Mouse (Mus musculus) kidney, postnatal 0 days (tissue): ENCODE results near the gene Tnfaip8l2. TPM values are rescaled to one million over a fixed set of nuclear protein-coding genes. Genes with fewer than 3 reads are reported as not detected.

Experiments
- ATAC-seq: fragments of 200-750 bp; cut with Nextera tagmentation; replicated peaks from 2 replicates; pipeline ENCODE4 v1.8.0; 2017; ENCODE audit warnings: low read depth, moderate number of reproducible peaks, moderate TSS enrichment, moderate library complexity; ENCODE audit not compliant: low FRiP score
- DNase-seq: peaks from one replicate; pipeline ENCODE4 v3.0.0-alpha.2; 2016; ENCODE audit warnings: low spot score
- H3K27ac ChIP-seq: fragments of 300-500 bp; sonication (generic); 2 replicates; pipeline ENCODE4 v1.5.1; 2014; ENCODE audit warnings: mild to moderate bottlenecking
- H3K27me3 ChIP-seq: fragments of 300-500 bp; sonication (generic); 2 replicates; pipeline ENCODE4 v1.6.1; 2014; ENCODE audit warnings: low read length, mixed read lengths; ENCODE audit not compliant: insufficient read depth
- H3K36me3 ChIP-seq: fragments of 300-500 bp; sonication (generic); 2 replicates; pipeline ENCODE4 v1.6.1; 2014; ENCODE audit warnings: low read length, mixed read lengths; ENCODE audit not compliant: insufficient read depth
- H3K4me1 ChIP-seq: fragments of 300-500 bp; sonication (generic); replicated peaks from 2 replicates; pipeline ENCODE4 v1.6.1; 2014; ENCODE audit warnings: antibody characterized with exemption, low read length, mixed read lengths; ENCODE audit not compliant: insufficient read depth
- H3K4me2 ChIP-seq: fragments of 300-500 bp; sonication (generic); 2 replicates; pipeline ENCODE4 v1.6.1; 2014; ENCODE audit warnings: mild to moderate bottlenecking, low read length, moderate library complexity, mixed read lengths
- H3K4me3 ChIP-seq: fragments of 300-500 bp; sonication (generic); replicated peaks from 2 replicates; pipeline ENCODE4 v1.5.1; 2014; ENCODE audit warnings: low read depth, low read length
- H3K9ac ChIP-seq: fragments of 300-500 bp; sonication (generic); 2 replicates; pipeline ENCODE4 v1.6.1; 2014; ENCODE audit warnings: low read depth, low read length
- H3K9me3 ChIP-seq: fragments of 300-500 bp; sonication (generic); replicated peaks from 2 replicates; pipeline ENCODE4 v1.6.1; 2016; ENCODE audit warnings: low read length, inconsistent platforms, mixed read lengths
- CTCF ChIP-seq: IDR thresholded peaks from 2 replicates; pipeline ENCODE4 v1.5.1; 2016; ENCODE audit warnings: antibody characterized with exemption, low read depth, mild to moderate bottlenecking, moderate library complexity
- WGBS: fragments of 180-500 bp; shearing (Covaris S2); extraction: QIAGEN DNeasy Blood & Tissue Kit; methylation state at CpG from one replicate; pipeline ENCODE4 v1.1.7; 2014; 5-methylcytosine and 5-hydroxymethylcytosine counted together
- polyA plus RNA-seq: library from polyadenylated mRNA; unstranded; fragments of >200 nt; fragmentation: Nextera tagmentation; extraction: Ambion mirVana; gene quantifications from 2 replicates; pipeline ENCODE4 v1.2.1, GENCODE M21; 2015

Gene Tnfaip8l2
- polyA plus RNA-seq = 2.8 and 3.6 TPM in 2 replicates

- Histone ChIP-seq H3K27me3 (no peaks in the 10 kb centered on the region), H3K27ac (no peak within 1 kb of the TSS), H3K36me3 (peaks cover 7% of the 10 kb centered on the region), H3K9me3 (no peaks in the 10 kb centered on the region), H3K4me1 (no peaks in the 10 kb centered on the region), H3K4me3 (no peak within 1 kb of the TSS), H3K9ac (no peak within 1 kb of the TSS), H3K4me2 (no peak within 1 kb of the TSS)
- 86% methylated on average over 10 of the region's 10 CpGs for WGBS
- DNase-seq = no peak
- ATAC-seq = no peak
- no peak for TF ChIP-seq CTCF
These were observed at the start of gene Tnfaip8l2 for GRCm38 (mm10) chr3:95141952-95142616. Tnfaip8l2 (minus strand) TSS chr3:95142360.

GRCm38 (mm10) chr3:95186888-95187287 lies 44.7 kb upstream of the Tnfaip8l2 start:
- 90% methylated on average over 6 of the region's 6 CpGs for WGBS
- no peak overlapping the region for H3K4me2 ChIP-seq
- peaks cover 49% of the 10 kb centered on the region for H3K36me3 ChIP-seq
- H3K4me3 ChIP-seq = no peak overlapping the region
- no peaks in the 10 kb centered on the region for H3K27me3 ChIP-seq
- no peak for TF ChIP-seq CTCF
- no peak for DNase-seq
- no peaks in the 10 kb centered on the region for H3K4me1 ChIP-seq
- no peak overlapping the region for H3K9ac ChIP-seq
- no peak for ATAC-seq
- H3K27ac ChIP-seq = no peak overlapping the region
- no peaks in the 10 kb centered on the region for H3K9me3 ChIP-seq

GRCm38 (mm10) chr3:95186100-95186499 lies 43.9 kb upstream of the Tnfaip8l2 start:
- H3K9ac ChIP-seq = no peak overlapping the region
- H3K4me1 ChIP-seq = no peaks in the 10 kb centered on the region
- H3K9me3 ChIP-seq = no peaks in the 10 kb centered on the region
- H3K27ac ChIP-seq = no peak overlapping the region
- no peaks in the 10 kb centered on the region for H3K27me3 ChIP-seq
- ATAC-seq (no peak), DNase-seq (no peak)
- 87% methylated on average over 2 of the region's 2 CpGs for WGBS
- no peak for TF ChIP-seq CTCF
- peaks cover 49% of the 10 kb centered on the region for H3K36me3 ChIP-seq
- H3K4me3 ChIP-seq = no peak overlapping the region
- no peak overlapping the region for H3K4me2 ChIP-seq

GRCm38 (mm10) chr3:95184796-95185577 lies 42.8 kb upstream of the Tnfaip8l2 start:
- H3K4me2 ChIP-seq = no peak overlapping the region
- peaks cover 46% of the 10 kb centered on the region for H3K36me3 ChIP-seq
- H3K27me3 ChIP-seq = no peaks in the 10 kb centered on the region
- no peaks in the 10 kb centered on the region for H3K9me3 ChIP-seq
- TF ChIP-seq CTCF = no peak
- 93% methylated on average over 9 of the region's 9 CpGs for WGBS
- DNase-seq (no peak), ATAC-seq (no peak)
- H3K4me3 ChIP-seq = no peak overlapping the region
- no peaks in the 10 kb centered on the region for H3K4me1 ChIP-seq
- no peak overlapping the region for H3K27ac ChIP-seq
- H3K9ac ChIP-seq = no peak overlapping the region

DNA sequence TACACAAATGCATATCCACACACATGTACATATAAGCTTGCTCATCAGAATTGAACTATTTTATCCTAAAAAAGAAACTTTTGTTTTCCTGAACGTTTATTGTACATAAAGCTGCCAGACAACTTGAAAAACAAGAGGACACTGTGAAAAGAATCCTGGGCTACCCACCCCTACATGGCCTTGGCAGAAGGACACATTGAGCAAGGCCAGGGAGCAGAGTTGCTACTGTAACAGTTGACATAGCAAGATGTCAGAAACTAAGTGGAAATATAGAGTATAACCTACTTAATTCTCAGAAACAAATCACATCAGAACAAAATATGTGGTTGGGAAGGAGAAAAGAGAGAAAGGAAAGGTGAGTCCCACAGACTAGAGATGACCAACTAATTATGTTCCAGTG lies 39.7 kb upstream of the Tnfaip8l2 start:
- H3K27me3 ChIP-seq = no peaks in the 10 kb centered on the region
- TF ChIP-seq CTCF = no peak
- peaks cover 17% of the 10 kb centered on the region for H3K36me3 ChIP-seq
- ATAC-seq = no peak
- H3K9ac ChIP-seq = no peak overlapping the region
- no peak overlapping the region for H3K27ac ChIP-seq
- 63% methylated on average over 1 of the region's 1 CpGs for WGBS
- H3K4me2 ChIP-seq = no peak overlapping the region
- no peak for DNase-seq
- no peak overlapping the region for H3K4me3 ChIP-seq
- no peaks in the 10 kb centered on the region for H3K4me1 ChIP-seq
- H3K9me3 ChIP-seq = no peaks in the 10 kb centered on the region

DNA sequence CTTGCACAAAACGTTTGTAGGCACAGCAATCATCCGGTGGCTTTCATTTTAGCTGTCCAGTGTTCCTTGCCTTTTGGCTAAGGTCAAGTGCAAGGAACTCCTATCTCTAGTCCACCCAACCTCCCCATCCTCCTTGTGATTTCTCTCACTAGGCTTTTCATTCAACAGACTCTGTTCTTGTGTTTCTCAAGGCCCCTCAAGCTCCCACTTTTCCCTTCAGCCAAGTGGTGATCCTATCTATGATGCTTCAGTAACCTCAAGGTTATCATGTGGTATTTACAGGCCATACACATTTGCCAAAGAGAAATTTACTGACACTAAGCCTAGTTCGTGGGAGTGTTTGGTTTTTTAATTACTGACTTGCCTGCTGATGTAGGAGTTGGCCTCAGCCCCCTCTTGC lies 37.7 kb upstream of the Tnfaip8l2 start:
- H3K9ac ChIP-seq = no peak overlapping the region
- no peak overlapping the region for H3K27ac ChIP-seq
- no peak for ATAC-seq
- H3K4me1 ChIP-seq = no peaks in the 10 kb centered on the region
- no peaks in the 10 kb centered on the region for H3K27me3 ChIP-seq
- 53% methylated on average over 3 of the region's 3 CpGs for WGBS
- H3K4me3 ChIP-seq = no peak overlapping the region
- DNase-seq = no peak
- TF ChIP-seq CTCF = no peak
- H3K4me2 ChIP-seq = no peak overlapping the region
- H3K9me3 ChIP-seq = no peaks in the 10 kb centered on the region
- H3K36me3 ChIP-seq = 0 out of 2 replicates have a peak, but pooled peaks cover 2% of the 10 kb centered on the region
